Mouse (Mus musculus) heart, adult 2 months (tissue): ENCODE data around the gene Tm7sf2.

ENCODE experiments used
- CTCF ChIP-seq: fragments of 200-600 bp; IDR thresholded peaks from 2 replicates; pipeline ENCODE4 v1.8.1; 2022; ENCODE audit warnings: antibody characterized with exemption, mild to moderate bottlenecking, moderate library complexity
- POLR2A ChIP-seq: fragments of 200-500 bp; IDR thresholded peaks from 2 replicates; pipeline ENCODE4 v1.6.1; 2011; ENCODE audit warnings: mild to moderate bottlenecking, low read depth, low read length, control low read depth; ENCODE audit not compliant: insufficient read depth

DNA sequence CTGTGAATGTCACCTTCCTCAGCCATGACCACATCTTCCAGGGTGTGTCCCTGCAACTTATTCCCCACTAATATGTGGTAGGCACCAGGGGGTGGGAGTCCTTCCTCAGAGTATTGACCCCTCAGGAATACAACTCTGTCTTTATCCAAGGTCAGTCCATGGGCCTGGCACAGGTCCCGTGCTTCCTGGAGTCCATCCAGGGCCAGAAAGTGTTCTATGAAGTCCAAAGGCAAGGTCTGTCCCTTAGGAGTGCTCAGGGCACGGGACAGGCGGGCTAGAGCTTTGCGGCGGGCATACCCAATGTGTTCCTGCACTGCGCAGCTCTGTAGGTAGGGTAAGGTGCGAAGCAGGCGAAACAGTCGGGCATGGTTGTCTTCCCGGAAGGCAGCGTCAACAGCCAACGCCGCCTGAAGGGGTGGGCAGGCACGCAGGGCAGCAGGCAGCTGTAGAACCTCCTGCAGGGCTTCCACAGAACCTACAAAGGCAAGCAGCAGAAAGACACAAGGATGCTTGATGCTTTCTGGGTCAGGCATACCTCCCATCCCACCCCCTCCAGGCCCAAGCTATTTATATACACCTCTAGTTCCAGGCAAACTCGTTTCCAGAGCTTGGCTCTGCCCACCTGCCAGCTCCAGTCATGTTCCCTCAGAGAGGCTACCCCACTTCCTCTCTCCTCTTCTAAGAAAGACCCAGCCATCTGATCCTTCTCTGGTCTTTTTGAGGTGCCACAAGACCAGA lies 48.1 kb upstream of the Tm7sf2 start:
- no peak for TF ChIP-seq POLR2A
- no peak for TF ChIP-seq CTCF
